Mouse (Mus musculus): ENCODE measurements around the gene Ccng2. TPM values are rescaled to one million over a fixed set of nuclear protein-coding genes. Genes with fewer than 3 reads are reported as not detected.

Gene Ccng2
- polyA plus RNA-seq, 1 experiment, result 6.3 TPM

- Histone ChIP-seq H3K4me3 (ENCODE audit: insufficient read depth, poor library complexity, severe bottlenecking) (no peak overlapping the region), H3K27me3 (ENCODE audit: control insufficient read depth, insufficient read depth, insufficient read length) (no peaks in the 10 kb centered on the region), H3K36me3 (ENCODE audit: control insufficient read depth, insufficient read depth) (no peaks in the 10 kb centered on the region), H3K79me3 (ENCODE audit: low read depth) (no peaks in the 10 kb centered on the region), H3ac (ENCODE audit: control insufficient read depth, insufficient read length, low read depth) (no peak overlapping the region), H3K79me2 (ENCODE audit: control insufficient read depth, insufficient read depth) (no peaks in the 10 kb centered on the region)
- TF ChIP-seq CEBPB (IDR thresholded peaks at IDR 0.05; ENCODE audit: low read depth), result no peak
- TF ChIP-seq CTCF (IDR thresholded peaks at IDR 0.05; ENCODE audit: control insufficient read depth, insufficient read depth, insufficient read length), result no peak
- TF ChIP-seq MAX (IDR thresholded peaks at IDR 0.05), result no peak
- no peak for TF ChIP-seq FOSL1 (IDR thresholded peaks at IDR 0.05; ENCODE audit: insufficient read depth, low read length, poor library complexity, severe bottlenecking)
- TF ChIP-seq MYOD1 (IDR thresholded peaks at IDR 0.05; ENCODE audit: control insufficient read depth, insufficient read length, low read depth), result no peak
- TF ChIP-seq USF1 (IDR thresholded peaks at IDR 0.05; ENCODE audit: low read depth), result no peak
- no peak for TF ChIP-seq MYOG (IDR thresholded peaks at IDR 0.05; ENCODE audit: control insufficient read depth, extremely low read depth, insufficient read length)
Observed at GRCm38 (mm10) chr5:93296341-93296746, 29.3 kb downstream of the Ccng2 start.

- Histone ChIP-seq H3ac (ENCODE audit: control insufficient read depth, insufficient read length, low read depth) (no peak overlapping the region), H3K36me3 (ENCODE audit: control insufficient read depth, insufficient read depth) (no peaks in the 10 kb centered on the region), H3K79me3 (ENCODE audit: low read depth) (no peaks in the 10 kb centered on the region), H3K79me2 (ENCODE audit: control insufficient read depth, insufficient read depth) (no peaks in the 10 kb centered on the region), H3K4me3 (ENCODE audit: insufficient read depth, poor library complexity, severe bottlenecking) (no peak overlapping the region), H3K27me3 (ENCODE audit: control insufficient read depth, insufficient read depth, insufficient read length) (no peaks in the 10 kb centered on the region)
- TF ChIP-seq FOSL1 (IDR thresholded peaks at IDR 0.05; ENCODE audit: insufficient read depth, low read length, poor library complexity, severe bottlenecking) (peak; percentile 13), USF1 (IDR thresholded peaks at IDR 0.05; ENCODE audit: low read depth) (no peak), MAX (IDR thresholded peaks at IDR 0.05) (peak; percentile 60)
Observed at GRCm38 (mm10) chr5:93296754-93297153, 29.7 kb downstream of the Ccng2 start.

GRCm38 (mm10) chr5:93297311-93297710 is 30.3 kb downstream of the Ccng2 start:
- H3K79me2 ChIP-seq (ENCODE audit: control insufficient read depth, insufficient read depth), result no peaks in the 10 kb centered on the region
- H3K4me3 ChIP-seq (ENCODE audit: insufficient read depth, poor library complexity, severe bottlenecking), result no peak overlapping the region
- no peak for TF ChIP-seq CTCF (IDR thresholded peaks at IDR 0.05; ENCODE audit: control insufficient read depth, insufficient read depth, insufficient read length)
- no peak for TF ChIP-seq USF1 (IDR thresholded peaks at IDR 0.05; ENCODE audit: low read depth)
- TF ChIP-seq MAX (IDR thresholded peaks at IDR 0.05), result no peak
- no peak for TF ChIP-seq FOSL1 (IDR thresholded peaks at IDR 0.05; ENCODE audit: insufficient read depth, low read length, poor library complexity, severe bottlenecking)
- TF ChIP-seq MYOG (IDR thresholded peaks at IDR 0.05; ENCODE audit: control insufficient read depth, extremely low read depth, insufficient read length), result no peak
- no peaks in the 10 kb centered on the region for H3K79me3 ChIP-seq (ENCODE audit: low read depth)
- no peaks in the 10 kb centered on the region for H3K27me3 ChIP-seq (ENCODE audit: control insufficient read depth, insufficient read depth, insufficient read length)
- H3K36me3 ChIP-seq (ENCODE audit: control insufficient read depth, insufficient read depth), result no peaks in the 10 kb centered on the region
- no peak overlapping the region for H3ac ChIP-seq (ENCODE audit: control insufficient read depth, insufficient read length, low read depth)

DNA sequence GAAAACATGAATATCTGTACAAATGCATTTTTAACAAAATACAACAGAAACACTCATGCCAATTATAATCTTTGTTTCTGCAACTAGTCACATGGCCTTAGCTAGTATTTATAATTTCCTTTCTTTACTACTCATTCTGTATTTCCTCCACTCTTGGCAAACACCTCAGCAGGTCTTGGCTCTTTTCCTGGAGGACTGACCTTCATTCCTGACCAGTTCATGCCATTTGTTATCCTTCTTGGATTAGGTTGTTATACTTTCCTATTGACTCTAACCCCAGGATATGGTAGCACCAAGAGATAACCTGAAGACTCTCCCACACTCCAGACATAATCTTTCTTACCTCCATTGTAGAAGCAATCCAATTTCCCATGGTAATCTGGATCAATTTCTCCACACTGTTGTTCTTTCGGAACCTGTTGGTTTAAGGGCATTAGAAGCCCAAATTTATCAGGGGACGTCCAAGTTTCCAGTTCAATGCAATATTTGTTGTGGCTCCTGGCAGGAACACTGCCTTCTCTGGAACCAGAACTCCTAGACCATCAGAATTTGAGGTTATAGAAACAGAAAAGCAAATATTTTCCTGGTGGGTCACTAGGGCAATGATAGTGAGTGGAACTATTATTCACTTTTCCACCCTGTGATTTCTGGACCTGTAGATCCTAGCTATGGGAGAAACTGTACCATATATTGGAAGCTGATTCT is 38.2 kb downstream of the Ccng2 start:
- Histone ChIP-seq H3K4me3 (ENCODE audit: insufficient read depth, poor library complexity, severe bottlenecking) (no peak overlapping the region), H3K79me2 (ENCODE audit: control insufficient read depth, insufficient read depth) (no peaks in the 10 kb centered on the region), H3ac (ENCODE audit: control insufficient read depth, insufficient read length, low read depth) (no peak overlapping the region), H3K27me3 (ENCODE audit: control insufficient read depth, insufficient read depth, insufficient read length) (no peaks in the 10 kb centered on the region), H3K36me3 (ENCODE audit: control insufficient read depth, insufficient read depth) (no peaks in the 10 kb centered on the region), H3K79me3 (ENCODE audit: low read depth) (no peaks in the 10 kb centered on the region)
- no peak for TF ChIP-seq CTCF (IDR thresholded peaks at IDR 0.05; ENCODE audit: control insufficient read depth, insufficient read depth, insufficient read length)
- no peak for TF ChIP-seq USF1 (IDR thresholded peaks at IDR 0.05; ENCODE audit: low read depth)
- no peak for TF ChIP-seq MAX (IDR thresholded peaks at IDR 0.05)
- TF ChIP-seq MYOG (IDR thresholded peaks at IDR 0.05; ENCODE audit: control insufficient read depth, extremely low read depth, insufficient read length), result no peak
- no peak for TF ChIP-seq FOSL1 (IDR thresholded peaks at IDR 0.05; ENCODE audit: insufficient read depth, low read length, poor library complexity, severe bottlenecking)

GRCm38 (mm10) chr5:93308909-93309308 is 41.9 kb downstream of the Ccng2 start:
- no peak overlapping the region for H3ac ChIP-seq (ENCODE audit: control insufficient read depth, insufficient read length, low read depth)
- no peak overlapping the region for H3K4me3 ChIP-seq (ENCODE audit: insufficient read depth, poor library complexity, severe bottlenecking)
- no peaks in the 10 kb centered on the region for H3K27me3 ChIP-seq (ENCODE audit: control insufficient read depth, insufficient read depth, insufficient read length)
- no peaks in the 10 kb centered on the region for H3K36me3 ChIP-seq (ENCODE audit: control insufficient read depth, insufficient read depth)
- H3K79me3 ChIP-seq (ENCODE audit: low read depth), result no peaks in the 10 kb centered on the region
- H3K79me2 ChIP-seq (ENCODE audit: control insufficient read depth, insufficient read depth), result no peaks in the 10 kb centered on the region
- no peak for TF ChIP-seq MAX (IDR thresholded peaks at IDR 0.05)
- TF ChIP-seq CEBPB (IDR thresholded peaks at IDR 0.05; ENCODE audit: low read depth), result no peak

DNA sequence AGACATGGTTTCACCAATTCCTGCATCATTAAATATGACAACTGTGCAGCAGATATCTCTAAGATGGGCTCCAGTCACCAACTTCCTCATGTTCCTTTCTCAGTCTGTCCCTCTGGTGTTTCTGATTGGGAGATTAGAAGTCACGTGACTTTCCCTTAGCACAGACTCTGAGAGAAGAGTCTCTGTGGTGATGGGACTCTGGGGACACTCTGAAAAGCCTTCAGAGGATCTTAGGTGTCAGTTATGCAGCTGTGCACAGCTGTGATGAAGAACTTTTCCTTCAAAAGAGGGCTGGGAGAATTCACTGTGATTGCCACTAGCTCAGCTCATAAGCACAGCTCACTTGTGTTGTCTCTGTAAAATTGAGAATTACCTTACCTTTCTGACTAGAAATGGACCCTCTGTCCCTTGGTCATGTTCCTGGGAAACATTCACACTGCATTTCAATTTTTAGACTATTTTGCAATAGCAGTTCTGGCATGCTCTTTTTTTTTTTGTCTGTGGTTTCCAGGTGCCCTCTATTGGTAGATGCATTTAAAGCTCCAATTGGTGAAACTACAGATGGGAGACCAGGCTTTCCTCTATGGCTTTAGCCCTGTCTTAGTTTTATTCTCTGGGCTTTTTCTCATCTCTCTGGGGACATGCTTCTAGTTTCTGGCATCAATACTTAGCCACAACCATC is 56.4 kb downstream of the Ccng2 start:
- H3K27me3 ChIP-seq (ENCODE audit: control insufficient read depth, insufficient read depth, insufficient read length), result no peaks in the 10 kb centered on the region
- TF ChIP-seq USF1 (IDR thresholded peaks at IDR 0.05; ENCODE audit: low read depth), result peak; percentile 10
- no peak for TF ChIP-seq MYOD1 (IDR thresholded peaks at IDR 0.05; ENCODE audit: control insufficient read depth, insufficient read length, low read depth)
- TF ChIP-seq CEBPB (IDR thresholded peaks at IDR 0.05; ENCODE audit: low read depth), result peak; percentile 76
- no peaks in the 10 kb centered on the region for H3K79me2 ChIP-seq (ENCODE audit: control insufficient read depth, insufficient read depth)
- no peak overlapping the region for H3K4me3 ChIP-seq (ENCODE audit: insufficient read depth, poor library complexity, severe bottlenecking)
- H3K79me3 ChIP-seq (ENCODE audit: low read depth), result no peaks in the 10 kb centered on the region
- no peak overlapping the region for H3ac ChIP-seq (ENCODE audit: control insufficient read depth, insufficient read length, low read depth)
- H3K36me3 ChIP-seq (ENCODE audit: control insufficient read depth, insufficient read depth), result no peaks in the 10 kb centered on the region

Other genes with a start within 250 kb of the Ccng2 start
- 0.01 TPM for gene Sowahb, start 222.2 kb upstream of the Ccng2 start, polyA plus RNA-seq (2012; fragmentation: generic; extraction: Trizol)
- gene Sept11, start 173.8 kb upstream of the Ccng2 start, polyA plus RNA-seq (2012; fragmentation: generic; extraction: Trizol), result 102 TPM
- 82.3 TPM for gene Ccni, start 60.8 kb upstream of the Ccng2 start, polyA plus RNA-seq (2012; fragmentation: generic; extraction: Trizol)
- gene 2010109A12Rik, start 60.7 kb upstream of the Ccng2 start, polyA plus RNA-seq (2012; fragmentation: generic; extraction: Trizol), result not detected

Measured in C2C12 (cell line).